ENCODE assay signal across 12 mouse cellular contexts in the genomic region with DNA sequence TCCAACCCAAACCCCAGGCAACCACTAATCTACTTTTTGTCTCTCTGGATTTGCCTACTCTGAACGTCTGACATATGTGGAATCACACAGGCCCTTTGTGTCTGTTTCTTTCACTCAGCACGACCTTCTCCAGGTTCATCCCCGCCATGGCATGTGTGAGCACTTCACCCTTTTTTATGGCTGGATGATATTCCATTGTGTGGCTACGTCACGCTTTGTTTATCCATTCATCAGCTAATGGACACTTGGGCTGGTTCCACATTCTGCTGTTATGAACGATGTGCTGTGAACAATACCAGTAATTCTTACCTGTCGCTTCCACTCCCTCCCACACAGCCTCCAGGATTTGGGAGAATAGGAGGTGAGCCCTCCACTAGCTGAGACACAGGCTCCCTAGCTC. TPM values are rescaled to one million over a fixed set of nuclear protein-coding genes. Genes with fewer than 3 reads are reported as not detected.
DNase-seq lines count a peak whose midpoint lies in the region; ATAC-seq and TF ChIP-seq lines count a peak whose summit lies in the region.
"Had no signal": no experiment of that assay in that cellular context is flagged by ENCODE, and none has a peak within 500 bp of the region (broad histone marks: within the 10 kb centered on the region; RNA-seq: fewer than 3 reads in every experiment).

No protein-coding gene starts in this region.

- H3K4me3 ChIP-seq in heart, adult 2 months = peak overlapping the region; percentile 40
- no peak overlapping the region for H3K4me3 ChIP-seq in liver, embryonic 11.5 days (ENCODE audit: low read depth, low read length)
- H3K4me3 ChIP-seq in hindbrain, embryonic 14.5 days (replicated peaks; ENCODE audit: low read length) = no peak overlapping the region
- no peak overlapping the region for H3K4me3 ChIP-seq in myocyte

- H3K9me3 ChIP-seq in liver, embryonic 11.5 days (ENCODE audit: control insufficient read depth, low read length) = peaks cover 5% of the 10 kb centered on the region; the same call in 1 of the 2 replicates
- no peaks in the 10 kb centered on the region for H3K9me3 ChIP-seq in hindbrain, embryonic 14.5 days (ENCODE audit: control insufficient read depth, low read length)

- no peak overlapping the region for H3K9ac ChIP-seq in heart, adult 2 months (ENCODE audit: low read depth, low read length)
- H3K9ac ChIP-seq in liver, embryonic 11.5 days (ENCODE audit: low read depth, low read length) = no peak overlapping the region
- no peak overlapping the region for H3K9ac ChIP-seq in hindbrain, embryonic 14.5 days

- H3K4me1 ChIP-seq in heart, adult 2 months (ENCODE audit: control insufficient read depth, insufficient read depth, low read length) = peaks cover 7% of the 10 kb centered on the region
- peaks cover 55% of the 10 kb centered on the region for H3K4me1 ChIP-seq in liver, embryonic 11.5 days (replicated peaks; ENCODE audit: control insufficient read depth, insufficient read depth, low read length)
- peaks cover 32% of the 10 kb centered on the region for H3K4me1 ChIP-seq in hindbrain, embryonic 14.5 days (replicated peaks; ENCODE audit: control insufficient read depth, insufficient read depth, low read length)

- no peak for TF ChIP-seq EP300 in heart, adult 2 months (IDR thresholded peaks at IDR 0.05; ENCODE audit: insufficient read depth, low read depth, low read length)

- intact Hi-C loops in heart, adult 2 months (cut with DNase I) = loop anchor here (2.0 kb wide), 1 partner anchor 19 kb away; no protein-coding TSS in a partner anchor
- intact Hi-C loops in heart, postnatal 14 days (cut with DNase I) = no loop called here

- no peaks in the 10 kb centered on the region; the same call in 1 of the 2 replicates for H3K79me2 ChIP-seq in heart, adult 2 months (replicated peaks; ENCODE audit: control insufficient read depth, insufficient read depth, low read length)
- no peaks in the 10 kb centered on the region for H3K79me2 ChIP-seq in myocyte (ENCODE audit: control insufficient read depth, insufficient read depth)

- WGBS in heart, adult 2 months = 51% methylated on average over 7 of the region's 7 CpGs
- WGBS in liver, embryonic 11.5 days = 66% methylated on average over 7 of the region's 7 CpGs
- WGBS in hindbrain, embryonic 14.5 days = 27% methylated on average over 7 of the region's 7 CpGs

- no peak for DNase-seq in heart, adult 2 months
- DNase-seq in heart, postnatal 14 days = no peak
- DNase-seq in liver, embryonic 11.5 days (ENCODE audit: low spot score) = no peak
- no peak for DNase-seq in liver
- no peak for DNase-seq in hindbrain, embryonic 14.5 days (ENCODE audit: low spot score)
- DNase-seq in cerebellum, adult 9-11 months = no peak
- DNase-seq in ovary, postnatal 36 days (ENCODE audit: low spot score) = no peak
- DNase-seq: adrenal gland, postnatal 14 days; B cell, adult 2 months; cerebellum, adult 9-10 months had no signal

- ATAC-seq in liver, embryonic 11.5 days (replicated peaks; ENCODE audit: low FRiP score) = no peak
- ATAC-seq in hindbrain, embryonic 14.5 days (ENCODE audit: low FRiP score) = no peak
- ATAC-seq: Patski had no signal

- no peak for TF ChIP-seq CTCF in heart, adult 2 months (IDR thresholded peaks at IDR 0.05)

- H3K27ac ChIP-seq in heart, adult 2 months = peak overlapping the region; percentile 73; the same call in 1 of the 2 replicates
- no peak overlapping the region for H3K27ac ChIP-seq in liver, embryonic 11.5 days (ENCODE audit: low read depth, low read length)
- no peak overlapping the region for H3K27ac ChIP-seq in hindbrain, embryonic 14.5 days

- no peaks in the 10 kb centered on the region for H3K27me3 ChIP-seq in heart, adult 2 months (ENCODE audit: control insufficient read depth, insufficient read depth, low read length)
- H3K27me3 ChIP-seq in liver, embryonic 11.5 days (replicated peaks; ENCODE audit: control insufficient read depth, insufficient read depth, low read length) = peaks cover 21% of the 10 kb centered on the region
- H3K27me3 ChIP-seq in hindbrain, embryonic 14.5 days (ENCODE audit: control insufficient read depth, insufficient read depth, low read length) = peaks cover 28% of the 10 kb centered on the region
- no peaks in the 10 kb centered on the region for H3K27me3 ChIP-seq in myocyte (ENCODE audit: control insufficient read depth, insufficient read depth, insufficient read length)
- H3K27me3 ChIP-seq: Patski had no signal

- peak overlapping the region; percentile 97 for H3K4me2 ChIP-seq in liver, embryonic 11.5 days
- peak overlapping the region; percentile 89; the same call in 1 of the 2 replicates for H3K4me2 ChIP-seq in hindbrain, embryonic 14.5 days (replicated peaks)
- H3K4me2 ChIP-seq in myocyte (ENCODE audit: low read depth) = peak overlapping the region; percentile 98

- no peak for TF ChIP-seq POLR2A in heart, adult 2 months (IDR thresholded peaks at IDR 0.05; ENCODE audit: insufficient read depth, low read depth, low read length)
- no peak for TF ChIP-seq POLR2A in myocyte (IDR thresholded peaks at IDR 0.05; ENCODE audit: insufficient read length, low read depth)

- H3ac ChIP-seq in myocyte (ENCODE audit: control insufficient read depth, insufficient read length) = no peak overlapping the region

- H3K36me3 ChIP-seq in heart, adult 2 months (ENCODE audit: control insufficient read depth, insufficient read depth, low read length) = peaks cover 3% of the 10 kb centered on the region; the same call in 1 of the 2 replicates
- H3K36me3 ChIP-seq in liver, embryonic 11.5 days (ENCODE audit: control insufficient read depth, insufficient read depth, low read length) = peaks cover 25% of the 10 kb centered on the region
- no peaks in the 10 kb centered on the region for H3K36me3 ChIP-seq in hindbrain, embryonic 14.5 days (replicated peaks; ENCODE audit: control insufficient read depth, insufficient read depth)
- no peaks in the 10 kb centered on the region for H3K36me3 ChIP-seq in myocyte (ENCODE audit: control insufficient read depth, insufficient read depth)

TF ChIP-seq in myocyte, 11 proteins besides CTCF, POLR2A, EP300 and RAD21:
- TF ChIP-seq TCF3 (IDR thresholded peaks at IDR 0.05; ENCODE audit: insufficient read length, low read depth) (no peak), MAX (IDR thresholded peaks at IDR 0.05; ENCODE audit: low read depth) (no peak), E2F4 (IDR thresholded peaks at IDR 0.05; ENCODE audit: insufficient read depth) (no peak), MYOD1 (IDR thresholded peaks at IDR 0.05; ENCODE audit: control insufficient read depth in 1 of 3, insufficient read length in 2 of 3, low read depth in 2 of 3) (no peak), POLR2AphosphoS2 (IDR thresholded peaks at IDR 0.05; ENCODE audit: insufficient read length, low read depth) (no peak), MYOG (IDR thresholded peaks at IDR 0.05; ENCODE audit: control insufficient read depth in 1 of 3, insufficient read depth in 1 of 3, insufficient read length in 2 of 3, low read depth in 2 of 3) (no peak), REST (IDR thresholded peaks at IDR 0.05; ENCODE audit: insufficient read depth, insufficient read length) (no peak), CEBPB (IDR thresholded peaks at IDR 0.05; ENCODE audit: insufficient read depth, poor library complexity, severe bottlenecking) (no peak), SRF (IDR thresholded peaks at IDR 0.05; ENCODE audit: control insufficient read depth, insufficient read length, low read depth) (no peak), TCF12 (IDR thresholded peaks at IDR 0.05; ENCODE audit: insufficient read depth, poor library complexity, severe bottlenecking) (no peak), USF1 (IDR thresholded peaks at IDR 0.05; ENCODE audit: low read depth) (no peak)

RNA-seq across cellular contexts. Expression of gene Smad6, which starts 5.8 kb away (rescaled TPM):
- total RNA-seq in heart, adult 2 months (2021) = 10 to 100 TPM; 11.0 to 15.1 TPM
- polyA plus RNA-seq in heart, adult 2 months (2012; rRNA removed) = 9.6 and 14.7 TPM in 2 replicates
- total RNA-seq in heart, postnatal 14 days (2021) = 10 to 100 TPM; 13.6 to 15.5 TPM
- polyA plus RNA-seq in liver, embryonic 11.5 days (2014; fragmentation: Nextera tagmentation; extraction: Ambion mirVana) = 10.1 and 11.1 TPM in 2 replicates
- 2.3 and 2.7 TPM in 2 replicates for polyA plus RNA-seq in hindbrain, embryonic 14.5 days (2014; fragmentation: Nextera tagmentation; extraction: Ambion mirVana)
- 1.5 TPM for polyA plus RNA-seq in myocyte (2012; fragmentation: generic; extraction: Trizol)
